Mouse (Mus musculus): ENCODE results near the gene Pspn. TPM values are rescaled to one million over a fixed set of nuclear protein-coding genes. Genes with fewer than 3 reads are reported as not detected.

Pspn gene
- polyA plus RNA-seq, 1 experiment: 0.63 TPM

- Histone ChIP-seq H3K4me3 (replicated peaks) (no peak overlapping the region), H3K36me3 (replicated peaks; ENCODE audit: low read length) (peaks cover 75% of the 10 kb centered on the region)
These were observed 404 bp downstream of the Pspn start for GRCm38 (mm10) chr17:56999414-56999813.

GRCm38 (mm10) chr17:56997029-56997667 is 2.7 kb downstream of the Pspn start, which contains the start of gene Alkbh7:
Gene Alkbh7, plus strand, starts transcription at chr17:56997339.
- H3K4me1 ChIP-seq: peaks cover 37% of the 10 kb centered on the region
- H3K9me3 ChIP-seq: no peaks in the 10 kb centered on the region
- TF ChIP-seq FLI1 (IDR thresholded peaks at IDR 0.05; ENCODE audit: low read length) (no peak), GATA1 (IDR thresholded peaks at IDR 0.05; ENCODE audit: borderline replicate concordance, low read length) (no peak)
- H3K36me3 ChIP-seq (replicated peaks; ENCODE audit: low read length): peaks cover 75% of the 10 kb centered on the region
- peak within 1 kb of the TSS; percentile 97 for H3K4me3 ChIP-seq (replicated peaks)
- no peaks in the 10 kb centered on the region for H3K27me3 ChIP-seq (replicated peaks)

More at GRCm38 (mm10) chr17:56999414-56999813, 404 bp downstream of the Pspn start:
- H3K4me1 ChIP-seq: peaks cover 35% of the 10 kb centered on the region
- H3K27me3 ChIP-seq (replicated peaks): no peaks in the 10 kb centered on the region
- no peaks in the 10 kb centered on the region for H3K9me3 ChIP-seq
- TF ChIP-seq FLI1 (IDR thresholded peaks at IDR 0.05; ENCODE audit: low read length): no peak
- no peak for TF ChIP-seq GATA1 (IDR thresholded peaks at IDR 0.05; ENCODE audit: borderline replicate concordance, low read length)

GRCm38 (mm10) chr17:56996506-56996905 is 3.3 kb downstream of the Pspn start:
- Histone ChIP-seq H3K4me3 (replicated peaks) (peak overlapping the region; percentile 97), H3K9me3 (no peaks in the 10 kb centered on the region), H3K27me3 (replicated peaks) (no peaks in the 10 kb centered on the region), H3K36me3 (replicated peaks; ENCODE audit: low read length) (peaks cover 75% of the 10 kb centered on the region), H3K4me1 (peaks cover 40% of the 10 kb centered on the region)
- no peak for TF ChIP-seq GATA1 (IDR thresholded peaks at IDR 0.05; ENCODE audit: borderline replicate concordance, low read length)
- no peak for TF ChIP-seq FLI1 (IDR thresholded peaks at IDR 0.05; ENCODE audit: low read length)

GRCm38 (mm10) chr17:56995046-56995445 is 4.8 kb downstream of the Pspn start:
- H3K9me3 ChIP-seq: no peaks in the 10 kb centered on the region
- no peak overlapping the region for H3K4me3 ChIP-seq (replicated peaks)
- H3K36me3 ChIP-seq (replicated peaks; ENCODE audit: low read length): peaks cover 65% of the 10 kb centered on the region
- peaks cover 52% of the 10 kb centered on the region for H3K4me1 ChIP-seq
- TF ChIP-seq GATA1 (IDR thresholded peaks at IDR 0.05; ENCODE audit: borderline replicate concordance, low read length) (no peak), FLI1 (IDR thresholded peaks at IDR 0.05; ENCODE audit: low read length) (no peak)
- H3K27me3 ChIP-seq (replicated peaks): no peaks in the 10 kb centered on the region

- Histone ChIP-seq H3K27me3 (replicated peaks) (peaks cover 2% of the 10 kb centered on the region), H3K4me1 (peaks cover 41% of the 10 kb centered on the region), H3K4me3 (replicated peaks) (peak overlapping the region; percentile 100), H3K36me3 (replicated peaks; ENCODE audit: low read length) (peaks cover 45% of the 10 kb centered on the region), H3K9me3 (no peaks in the 10 kb centered on the region)
- TF ChIP-seq FLI1 (IDR thresholded peaks at IDR 0.05; ENCODE audit: low read length) (no peak), GATA1 (IDR thresholded peaks at IDR 0.05; ENCODE audit: borderline replicate concordance, low read length) (no peak)
These were observed 8.9 kb downstream of the Pspn start for GRCm38 (mm10) chr17:56990966-56991365.

GRCm38 (mm10) chr17:56990115-56990746 is 9.6 kb downstream of the Pspn start, which contains the start of gene Clpp:
Gene Clpp, plus strand, starts transcription at chr17:56990305.
- Histone ChIP-seq H3K27me3 (replicated peaks) (peaks cover 5% of the 10 kb centered on the region), H3K9me3 (no peaks in the 10 kb centered on the region), H3K4me1 (peaks cover 42% of the 10 kb centered on the region), H3K36me3 (replicated peaks; ENCODE audit: low read length) (peaks cover 38% of the 10 kb centered on the region), H3K4me3 (replicated peaks) (peak within 1 kb of the TSS; percentile 100)
- TF ChIP-seq FLI1 (IDR thresholded peaks at IDR 0.05; ENCODE audit: low read length) (0 out of 2 replicates have a peak, but pooled peaks have one; percentile 27), GATA1 (IDR thresholded peaks at IDR 0.05; ENCODE audit: borderline replicate concordance, low read length) (no peak)

- H3K4me1 ChIP-seq: peaks cover 42% of the 10 kb centered on the region
- TF ChIP-seq GATA1 (IDR thresholded peaks at IDR 0.05; ENCODE audit: borderline replicate concordance, low read length): no peak
- TF ChIP-seq FLI1 (IDR thresholded peaks at IDR 0.05; ENCODE audit: low read length): no peak
- no peaks in the 10 kb centered on the region for H3K9me3 ChIP-seq
- peak overlapping the region; percentile 100 for H3K4me3 ChIP-seq (replicated peaks)
- H3K36me3 ChIP-seq (replicated peaks; ENCODE audit: low read length): peaks cover 32% of the 10 kb centered on the region
- H3K27me3 ChIP-seq (replicated peaks): peaks cover 5% of the 10 kb centered on the region
These were observed 10.2 kb downstream of the Pspn start for GRCm38 (mm10) chr17:56989467-56990114.

- peak overlapping the region; percentile 33 for H3K4me3 ChIP-seq (replicated peaks)
These were observed 10.8 kb downstream of the Pspn start for GRCm38 (mm10) chr17:56988921-56989430.

GRCm38 (mm10) chr17:56988441-56988840 is 11.4 kb downstream of the Pspn start:
- Histone ChIP-seq H3K9me3 (no peaks in the 10 kb centered on the region), H3K27me3 (replicated peaks) (peaks cover 7% of the 10 kb centered on the region), H3K4me3 (replicated peaks) (no peak overlapping the region), H3K36me3 (replicated peaks; ENCODE audit: low read length) (peaks cover 22% of the 10 kb centered on the region), H3K4me1 (peaks cover 38% of the 10 kb centered on the region)
- no peak for TF ChIP-seq FLI1 (IDR thresholded peaks at IDR 0.05; ENCODE audit: low read length)
- TF ChIP-seq GATA1 (IDR thresholded peaks at IDR 0.05; ENCODE audit: borderline replicate concordance, low read length): no peak

More at GRCm38 (mm10) chr17:56988921-56989430, 10.8 kb downstream of the Pspn start:
- no peak for TF ChIP-seq FLI1 (IDR thresholded peaks at IDR 0.05; ENCODE audit: low read length)
- no peak for TF ChIP-seq GATA1 (IDR thresholded peaks at IDR 0.05; ENCODE audit: borderline replicate concordance, low read length)
- Histone ChIP-seq H3K4me1 (peaks cover 42% of the 10 kb centered on the region), H3K36me3 (replicated peaks; ENCODE audit: low read length) (peaks cover 27% of the 10 kb centered on the region), H3K9me3 (no peaks in the 10 kb centered on the region), H3K27me3 (replicated peaks) (peaks cover 7% of the 10 kb centered on the region)
